Mouse (Mus musculus) embryonic facial prominence, embryonic 14.5 days (tissue): ENCODE measurements at regions not wholly inside any gene's neighbourhood (a gene's known extent, or its start where the extent isn't known, plus 50 kb on each side); places are given as distances from the start of the nearest gene placed in this dataset.
A peak's percentile ranks its signal among the peaks of the same experiment; 100 is the strongest.

ENCODE experiments used
- ATAC-seq: fragments of 200-750 bp; cut with Nextera tagmentation; 2 replicates; pipeline ENCODE4 v1.8.0; 2017; ENCODE audit warnings: low read depth, moderate number of reproducible peaks, moderate TSS enrichment
- DNase-seq: peaks from one replicate; pipeline ENCODE4 v3.0.0-alpha.2; 2015; ENCODE audit warnings: low spot score
- H3K27ac ChIP-seq: fragments of 300-500 bp; sonication (generic); replicated peaks from 2 replicates; pipeline ENCODE4 v1.5.1; 2014; ENCODE audit warnings: low read depth, mild to moderate bottlenecking, low read length, moderate library complexity
- H3K27me3 ChIP-seq: fragments of 300-500 bp; sonication (generic); replicated peaks from 2 replicates; pipeline ENCODE4 v1.6.1; 2014; ENCODE audit warnings: low read length; ENCODE audit not compliant: control insufficient read depth, insufficient read depth
- H3K36me3 ChIP-seq: fragments of 300-500 bp; sonication (generic); 2 replicates; pipeline ENCODE4 v1.6.1; 2014; ENCODE audit warnings: low read length, mixed read lengths; ENCODE audit not compliant: control insufficient read depth, insufficient read depth
- H3K4me1 ChIP-seq: fragments of 300-500 bp; sonication (generic); 2 replicates; pipeline ENCODE4 v1.6.1; 2014; ENCODE audit warnings: antibody characterized with exemption, low read length; ENCODE audit not compliant: control insufficient read depth, insufficient read depth
- H3K4me2 ChIP-seq: fragments of 300-500 bp; sonication (generic); 2 replicates; pipeline ENCODE4 v1.6.1; 2014; ENCODE audit warnings: low read depth, mild to moderate bottlenecking, low read length, moderate library complexity, mixed read lengths
- H3K4me3 ChIP-seq: fragments of 300-500 bp; sonication (generic); 2 replicates; pipeline ENCODE4 v1.5.1; 2014; ENCODE audit warnings: low read depth, mild to moderate bottlenecking, low read length
- H3K9ac ChIP-seq: fragments of 300-500 bp; sonication (generic); 2 replicates; pipeline ENCODE4 v1.6.1; 2014; ENCODE audit warnings: low read depth, mild to moderate bottlenecking, low read length, moderate library complexity, mixed read lengths
- H3K9me3 ChIP-seq: fragments of 300-500 bp; sonication (generic); 2 replicates; pipeline ENCODE4 v1.6.1; 2016; ENCODE audit warnings: low read length; ENCODE audit not compliant: control insufficient read depth
- WGBS: fragments of 180-500 bp; shearing (Covaris S2); extraction: QIAGEN DNeasy Blood & Tissue Kit; methylation state at CpG from one replicate; pipeline ENCODE4 v1.1.7; 2014; 5-methylcytosine and 5-hydroxymethylcytosine counted together

DNA sequence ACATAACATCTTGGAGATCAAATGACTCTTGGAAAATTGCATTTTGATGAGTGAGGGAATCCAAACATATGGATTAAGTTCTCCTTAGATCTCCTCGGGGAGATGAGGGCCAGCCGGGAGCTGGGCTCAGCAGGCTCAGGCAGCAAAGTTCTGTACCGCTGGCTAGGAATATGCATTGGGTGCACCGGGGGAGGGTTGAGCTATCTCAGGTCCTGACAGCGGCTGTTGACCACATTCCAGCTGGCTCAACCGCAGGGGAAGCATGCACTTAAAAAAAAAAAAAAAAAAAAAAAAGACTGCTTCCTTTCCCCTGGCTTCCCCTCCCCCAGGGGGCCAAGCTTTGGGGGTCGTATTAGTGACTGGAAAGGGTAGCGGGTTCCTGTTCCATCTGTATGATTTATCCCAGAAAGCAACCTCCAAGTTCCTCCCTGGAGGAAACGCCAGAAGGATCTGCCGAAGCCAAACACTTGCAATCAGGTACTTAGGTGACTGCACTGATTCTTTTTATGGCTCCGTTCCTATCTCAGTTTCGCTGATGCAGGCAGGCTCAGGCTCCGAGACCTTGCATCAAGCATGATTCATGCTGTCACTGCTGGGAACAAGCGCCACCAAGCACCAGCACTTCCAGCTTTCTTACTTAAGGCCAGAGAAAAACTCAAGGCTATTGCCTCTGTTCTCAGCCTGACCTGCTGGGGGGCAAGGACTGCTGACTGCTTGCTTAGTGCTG lies 187.7 kb downstream of the Shq1 start:
- 2% methylated on average over 14 of the region's 14 CpGs for WGBS
- H3K9ac ChIP-seq, result no peak overlapping the region
- H3K27ac ChIP-seq, result peak overlapping the region; percentile 57
- no peak overlapping the region for H3K4me3 ChIP-seq
- no peaks in the 10 kb centered on the region for H3K36me3 ChIP-seq
- peak; percentile 94 for DNase-seq
- no peaks in the 10 kb centered on the region for H3K27me3 ChIP-seq
- peak overlapping the region; percentile 28 for H3K4me2 ChIP-seq
- H3K4me1 ChIP-seq, result peaks cover 27% of the 10 kb centered on the region
- peaks cover 14% of the 10 kb centered on the region for H3K9me3 ChIP-seq
- ATAC-seq, result peak; percentile 89

DNA sequence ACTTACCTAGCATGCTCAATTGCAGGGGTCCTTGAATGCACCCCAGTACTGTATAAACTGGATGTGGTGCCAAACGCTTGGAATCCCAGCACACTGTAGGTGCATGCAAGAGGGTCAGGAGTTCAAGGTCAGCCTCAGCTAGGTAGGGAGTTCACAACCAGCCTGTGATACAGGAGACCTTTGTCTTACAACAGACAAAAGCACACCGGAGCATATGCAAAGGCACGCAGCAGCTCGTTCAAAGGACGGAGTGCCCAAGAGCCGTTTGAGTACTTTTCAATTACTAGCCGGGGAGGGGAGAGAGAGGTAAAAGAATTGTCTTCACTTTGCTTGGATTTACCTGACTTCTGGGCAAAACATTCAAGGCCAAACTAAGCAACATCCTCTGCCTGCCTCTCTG lies 188.4 kb downstream of the Shq1 start:
- peak overlapping the region; percentile 67 for H3K27ac ChIP-seq
- 8% methylated on average over 7 of the region's 7 CpGs for WGBS

DNA sequence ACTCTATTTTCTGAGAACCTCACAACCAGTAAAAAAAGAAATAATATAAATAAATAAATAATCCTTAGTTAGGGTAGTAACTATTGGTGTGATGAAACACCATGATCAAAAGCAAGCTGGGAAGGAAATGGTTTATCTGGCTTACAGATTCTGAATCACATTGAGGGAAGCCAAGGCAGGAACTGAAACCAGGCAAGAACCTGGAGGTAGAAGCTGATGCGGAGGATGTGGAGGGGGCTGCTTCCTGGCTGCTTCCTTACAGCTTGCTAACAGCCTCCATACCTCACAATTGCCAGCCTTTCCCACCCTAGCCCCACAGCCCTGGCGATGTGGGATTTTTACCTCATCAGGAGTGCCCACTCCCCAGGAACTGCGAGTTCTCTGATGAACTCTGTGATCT lies 190.4 kb downstream of the Shq1 start:
- ATAC-seq (no peak), DNase-seq (no peak)
- Histone ChIP-seq H3K27ac (no peak overlapping the region), H3K4me3 (no peak overlapping the region), H3K36me3 (no peaks in the 10 kb centered on the region), H3K4me1 (peaks cover 27% of the 10 kb centered on the region), H3K27me3 (no peaks in the 10 kb centered on the region), H3K9me3 (peaks cover 10% of the 10 kb centered on the region), H3K4me2 (no peak overlapping the region), H3K9ac (no peak overlapping the region)
- WGBS, result 75% methylated on average over 3 of the region's 3 CpGs

More for the DNA sequence above, 188.4 kb downstream of the Shq1 start:
- peak overlapping the region; percentile 28 for H3K4me2 ChIP-seq
- H3K9ac ChIP-seq, result peak overlapping the region; percentile 25; the same call in 1 of the 2 replicates
- H3K36me3 ChIP-seq, result no peaks in the 10 kb centered on the region
- no peak for DNase-seq
- no peak overlapping the region for H3K4me3 ChIP-seq
- peaks cover 14% of the 10 kb centered on the region for H3K9me3 ChIP-seq
- no peak for ATAC-seq
- H3K27me3 ChIP-seq, result no peaks in the 10 kb centered on the region
- peaks cover 27% of the 10 kb centered on the region for H3K4me1 ChIP-seq

DNA sequence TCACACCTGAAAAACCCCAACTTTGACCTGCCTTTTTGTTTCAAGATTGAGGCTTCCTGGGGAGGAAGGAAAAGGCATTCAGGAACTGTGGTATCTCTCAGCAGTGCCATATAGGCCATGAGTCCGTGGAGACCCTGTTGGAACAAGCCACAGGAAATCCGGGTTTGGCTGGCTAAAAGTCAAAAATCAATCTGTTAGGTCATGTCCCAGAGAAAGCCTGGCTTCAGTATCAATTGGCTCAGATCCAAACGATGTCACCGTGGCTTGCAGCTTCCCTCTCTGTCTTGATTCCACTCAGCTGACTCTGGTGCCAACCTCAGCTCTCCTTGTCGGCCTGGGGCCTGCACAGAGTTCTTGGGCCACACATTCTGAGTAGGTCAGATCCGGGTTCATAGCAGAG lies 191.1 kb downstream of the Shq1 start:
- no peaks in the 10 kb centered on the region for H3K36me3 ChIP-seq
- H3K9me3 ChIP-seq, result peaks cover 3% of the 10 kb centered on the region; the same call in 1 of the 2 replicates
- H3K4me2 ChIP-seq, result no peak overlapping the region
- peaks cover 27% of the 10 kb centered on the region for H3K4me1 ChIP-seq
- WGBS, result 43% methylated on average over 6 of the region's 6 CpGs
- no peak overlapping the region for H3K4me3 ChIP-seq
- ATAC-seq (no peak), DNase-seq (peak; percentile 59)
- no peaks in the 10 kb centered on the region for H3K27me3 ChIP-seq
- no peak overlapping the region for H3K9ac ChIP-seq
- no peak overlapping the region for H3K27ac ChIP-seq

DNA sequence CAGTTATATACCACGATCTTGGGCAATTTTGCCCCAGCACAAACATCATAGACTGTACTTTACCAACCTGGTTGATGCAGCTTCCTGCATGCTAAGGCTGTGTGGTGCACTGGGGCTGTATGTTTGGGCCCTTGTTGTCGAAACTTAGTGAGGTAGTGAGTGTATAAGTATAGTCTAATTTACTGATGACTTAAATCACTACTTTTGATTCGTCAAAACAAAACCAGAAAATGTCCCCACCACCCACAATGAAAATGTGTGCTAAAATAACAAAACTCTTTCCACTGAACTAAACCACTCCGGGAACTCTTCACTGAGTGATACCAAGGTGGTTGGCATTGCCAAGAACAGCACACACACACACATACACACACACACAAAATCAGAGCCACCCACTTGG lies 191.5 kb downstream of the Shq1 start:
- Histone ChIP-seq H3K27ac (no peak overlapping the region), H3K9ac (no peak overlapping the region), H3K4me3 (no peak overlapping the region), H3K4me1 (peaks cover 27% of the 10 kb centered on the region), H3K27me3 (no peaks in the 10 kb centered on the region), H3K36me3 (no peaks in the 10 kb centered on the region), H3K9me3 (no peaks in the 10 kb centered on the region), H3K4me2 (no peak overlapping the region)
- no peak for ATAC-seq
- WGBS, result 79% methylated on average over 4 of the region's 4 CpGs
- no peak for DNase-seq

DNA sequence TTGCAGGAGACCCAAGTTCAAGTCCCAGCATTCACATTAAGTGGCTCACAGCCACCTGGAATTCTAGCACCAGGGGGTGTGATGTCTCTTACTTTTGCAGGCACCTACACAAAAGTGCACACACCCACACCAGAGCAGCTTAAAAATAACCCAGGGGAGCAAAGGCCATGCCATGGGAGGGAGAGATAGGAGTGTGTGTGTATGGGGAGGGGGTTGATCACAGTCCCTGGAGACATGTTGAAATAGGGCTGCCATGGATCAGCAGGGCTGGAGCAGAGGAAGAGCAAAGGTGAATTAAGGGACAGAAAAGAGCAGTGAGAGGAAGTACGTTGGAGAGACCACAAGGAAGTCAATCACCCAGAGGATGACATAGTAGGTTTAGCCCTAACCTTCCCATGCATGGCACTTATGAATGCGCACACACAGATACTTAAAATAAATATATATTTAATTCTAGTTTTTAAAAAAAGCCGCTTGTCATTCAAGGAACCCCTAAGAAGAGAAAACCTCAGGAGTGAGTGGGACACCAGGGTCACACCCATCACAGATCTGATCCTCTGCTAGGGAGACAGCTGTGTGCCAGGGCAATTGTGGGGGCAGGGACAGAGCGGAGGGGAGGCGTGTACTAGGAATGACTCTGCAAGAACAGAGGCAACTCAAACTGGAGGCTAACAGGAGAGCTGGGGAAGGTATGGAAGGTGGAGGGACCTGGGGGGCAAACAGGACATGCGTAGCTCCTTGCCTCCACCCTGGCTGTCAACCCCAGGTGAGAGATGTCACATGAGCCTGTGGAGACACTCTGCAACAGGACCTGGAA lies 189.5 kb upstream of the Rybp start:
- no peak overlapping the region for H3K4me3 ChIP-seq
- no peak for DNase-seq
- H3K36me3 ChIP-seq, result no peaks in the 10 kb centered on the region
- no peak overlapping the region for H3K9ac ChIP-seq
- no peak for ATAC-seq
- H3K4me1 ChIP-seq, result peaks cover 3% of the 10 kb centered on the region; the same call in 1 of the 2 replicates
- H3K27me3 ChIP-seq, result no peaks in the 10 kb centered on the region
- H3K27ac ChIP-seq, result no peak overlapping the region
- peaks cover 10% of the 10 kb centered on the region; the same call in 1 of the 2 replicates for H3K9me3 ChIP-seq
- H3K4me2 ChIP-seq, result no peak overlapping the region
- 85% methylated on average over 6 of the region's 6 CpGs for WGBS

DNA sequence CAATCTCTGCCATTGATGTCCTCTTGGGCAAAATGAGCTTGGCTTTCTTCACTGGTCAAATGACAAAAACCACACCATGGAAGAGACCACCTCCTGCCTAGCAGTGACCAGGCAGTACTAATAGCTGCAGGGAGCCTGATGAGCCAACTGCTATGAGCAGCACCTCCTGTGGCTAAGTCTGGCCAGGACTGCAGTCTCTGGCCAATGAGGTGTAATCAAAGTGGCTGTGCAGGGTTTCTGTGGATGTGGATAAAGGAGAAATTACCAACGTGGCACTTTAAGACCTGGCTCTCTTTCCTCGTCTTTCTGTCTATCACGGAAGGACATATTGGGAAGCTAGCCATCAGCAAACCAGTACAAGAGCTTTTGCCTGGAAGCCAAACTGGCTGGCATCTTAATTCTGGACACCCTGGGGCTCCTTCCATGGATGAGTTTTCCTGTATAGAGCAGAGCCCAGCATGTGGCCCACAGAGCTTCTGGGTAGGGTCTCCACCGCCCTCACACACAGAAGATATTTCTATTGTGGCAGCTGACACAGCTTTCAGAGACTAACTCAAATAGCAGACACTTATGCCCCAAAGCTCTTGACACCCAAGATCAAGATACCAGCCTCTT lies 188.2 kb upstream of the Rybp start:
- DNase-seq (no peak), ATAC-seq (no peak)
- no peaks in the 10 kb centered on the region for H3K4me1 ChIP-seq
- 59% methylated on average over 4 of the region's 4 CpGs for WGBS
- no peak overlapping the region for H3K4me2 ChIP-seq
- no peak overlapping the region for H3K9ac ChIP-seq
- H3K4me3 ChIP-seq, result no peak overlapping the region
- H3K9me3 ChIP-seq, result peaks cover 12% of the 10 kb centered on the region; the same call in 1 of the 2 replicates
- no peaks in the 10 kb centered on the region for H3K36me3 ChIP-seq
- H3K27me3 ChIP-seq, result no peaks in the 10 kb centered on the region
- no peak overlapping the region for H3K27ac ChIP-seq

DNA sequence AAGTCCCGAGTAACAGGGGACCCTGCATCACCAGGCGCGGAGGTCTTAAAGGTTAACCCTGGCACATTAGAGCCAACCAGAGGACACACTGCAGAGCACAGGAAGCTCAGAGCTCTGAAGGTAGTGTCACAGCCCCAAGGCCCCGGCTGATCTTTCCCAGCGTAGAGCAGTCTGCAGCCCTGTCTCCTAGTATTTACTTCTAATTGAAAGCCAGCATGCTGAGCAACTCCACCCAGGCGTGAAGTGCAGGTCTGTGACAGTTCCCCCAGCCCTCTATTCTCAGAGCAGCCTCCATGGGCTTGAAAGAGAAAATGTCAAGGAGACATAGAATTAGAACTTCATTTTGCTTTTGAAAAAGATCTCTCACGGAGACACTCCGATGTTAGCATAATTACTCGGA lies 187.0 kb upstream of the Rybp start:
- ATAC-seq, result peak; percentile 44; the same call in 1 of the 2 replicates
- 74% methylated on average over 9 of the region's 9 CpGs for WGBS
- no peak overlapping the region for H3K9ac ChIP-seq

More for the DNA sequence above, 187.0 kb upstream of the Rybp start:
- Histone ChIP-seq H3K27ac (no peak overlapping the region), H3K36me3 (no peaks in the 10 kb centered on the region), H3K4me2 (no peak overlapping the region), H3K9me3 (peaks cover 12% of the 10 kb centered on the region; the same call in 1 of the 2 replicates), H3K4me1 (no peaks in the 10 kb centered on the region), H3K4me3 (no peak overlapping the region), H3K27me3 (no peaks in the 10 kb centered on the region)
- DNase-seq, result no peak
